Mouse (Mus musculus) ES-E14 (cell line): ENCODE data around the gene Ankrd12.

Source experiments
- HCFC1 ChIP-seq: IDR thresholded peaks from 2 replicates; pipeline ENCODE4 v1.6.1; 2012; ENCODE audit warnings: low read length, inconsistent platforms, borderline replicate concordance; ENCODE audit not compliant: insufficient read depth
- ZC3H11A ChIP-seq: IDR thresholded peaks from 2 replicates; pipeline ENCODE4 v1.6.1; 2012; ENCODE audit warnings: low read depth, mild to moderate bottlenecking, inconsistent platforms, low read length, borderline replicate concordance
- ZNF384 ChIP-seq: IDR thresholded peaks from 2 replicates; pipeline ENCODE4 v1.6.1; 2012; ENCODE audit warnings: low read depth, low read length, inconsistent platforms

DNA sequence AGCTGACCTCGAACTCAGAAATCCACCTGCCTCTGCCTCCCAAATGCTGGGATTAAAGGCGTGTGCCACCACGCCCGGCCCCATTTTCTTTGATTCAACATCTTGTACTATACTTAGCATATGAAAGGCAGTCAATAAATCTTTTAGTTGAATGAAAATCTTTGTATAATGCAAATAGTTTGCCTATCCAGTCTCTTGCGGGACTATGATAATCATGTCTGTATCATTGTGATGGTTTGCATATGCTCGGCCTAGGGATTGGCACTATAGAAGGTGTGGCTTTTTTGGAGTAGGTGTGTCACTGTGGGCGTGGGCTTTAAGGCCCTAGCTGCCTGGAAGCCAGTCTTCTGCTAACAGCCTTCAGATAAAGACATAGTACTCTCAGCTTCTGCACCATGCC lies 27.2 kb upstream of the Ankrd12 start:
- no peak for TF ChIP-seq ZC3H11A
- no peak for TF ChIP-seq HCFC1
- TF ChIP-seq ZNF384: no peak
